Mouse (Mus musculus) erythroid progenitor cell, adult 5-6 weeks (primary cell): Measurements from ENCODE around the gene Fgfrl1. TPM values are rescaled to one million over a fixed set of nuclear protein-coding genes. Genes with fewer than 3 reads are reported as not detected.

Experiments used
- ATAC-seq: replicated peaks from 2 replicates; pipeline ENCODE4 v1.8.0; 2016; ENCODE audit warnings: moderate number of reproducible peaks, mild to moderate bottlenecking, moderate TSS enrichment, inconsistent platforms; ENCODE audit not compliant: poor library complexity, low FRiP score, severe bottlenecking
- total RNA-seq, 2 experiments: library from RNA; stranded (forward) in 1 of 2; stranded (reverse) in 1 of 2; fragments of 150-400 nt in 1 of 2; fragments of 186-747, 209-891 nt in 1 of 2; gene quantifications; 2 replicates each; pipeline versions ENCODE4 v1.2.3 to v1.2.4; 2015 to 2017; ENCODE audit warnings: low replicate concordance in 2 of 2

The Fgfrl1 gene
- total RNA-seq, 2 experiments from 2014 or later = 21.5 to 22.2 TPM

DNA sequence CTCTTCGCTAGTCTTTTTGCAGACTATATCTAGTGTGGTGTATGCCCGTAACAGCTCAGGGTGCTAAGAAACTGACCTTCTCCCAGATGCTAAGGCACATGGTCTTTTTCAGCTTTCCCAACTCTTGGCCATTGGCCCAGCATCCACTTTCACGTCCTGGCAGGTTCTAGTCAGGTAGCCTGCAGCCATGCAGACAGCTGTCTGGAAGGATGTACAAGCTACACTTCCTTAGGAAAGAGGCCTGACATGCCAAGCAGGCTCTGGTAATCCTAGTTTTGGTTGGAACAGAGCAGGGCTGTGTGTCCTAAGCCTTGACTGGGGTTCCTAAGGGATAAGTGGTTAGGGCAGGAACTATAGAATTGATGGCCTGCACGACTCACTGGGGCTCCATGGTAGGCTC lies 29.4 kb upstream of the Fgfrl1 start:
- no peak for ATAC-seq

DNA sequence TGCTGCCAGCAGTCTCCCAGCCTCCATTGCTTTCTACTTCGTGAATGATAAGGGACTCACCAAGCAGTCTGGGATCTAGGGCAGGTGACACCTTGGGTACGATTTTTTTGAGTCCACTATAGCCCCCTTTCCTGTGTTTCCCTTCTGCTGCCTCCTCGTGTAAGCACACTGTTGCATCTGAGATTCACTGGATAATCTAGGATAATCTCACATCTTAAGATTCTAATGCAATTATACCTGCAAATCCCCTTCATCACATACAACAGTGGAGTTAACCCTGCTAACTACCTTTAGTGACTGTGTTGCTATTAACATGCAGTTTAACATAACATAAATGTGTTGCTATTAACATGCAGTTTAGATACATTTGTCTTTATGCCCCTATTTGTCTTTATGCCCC lies 27.1 kb upstream of the Fgfrl1 start:
- no peak for ATAC-seq

GRCm38 (mm10) chr5:108667370-108667769 lies 24.8 kb upstream of the Fgfrl1 start:
- no peak for ATAC-seq

- peak; percentile 5; the same call in 1 of the 2 replicates for ATAC-seq
Observed at GRCm38 (mm10) chr5:108668387-108668932, 23.7 kb upstream of the Fgfrl1 start.

DNA sequence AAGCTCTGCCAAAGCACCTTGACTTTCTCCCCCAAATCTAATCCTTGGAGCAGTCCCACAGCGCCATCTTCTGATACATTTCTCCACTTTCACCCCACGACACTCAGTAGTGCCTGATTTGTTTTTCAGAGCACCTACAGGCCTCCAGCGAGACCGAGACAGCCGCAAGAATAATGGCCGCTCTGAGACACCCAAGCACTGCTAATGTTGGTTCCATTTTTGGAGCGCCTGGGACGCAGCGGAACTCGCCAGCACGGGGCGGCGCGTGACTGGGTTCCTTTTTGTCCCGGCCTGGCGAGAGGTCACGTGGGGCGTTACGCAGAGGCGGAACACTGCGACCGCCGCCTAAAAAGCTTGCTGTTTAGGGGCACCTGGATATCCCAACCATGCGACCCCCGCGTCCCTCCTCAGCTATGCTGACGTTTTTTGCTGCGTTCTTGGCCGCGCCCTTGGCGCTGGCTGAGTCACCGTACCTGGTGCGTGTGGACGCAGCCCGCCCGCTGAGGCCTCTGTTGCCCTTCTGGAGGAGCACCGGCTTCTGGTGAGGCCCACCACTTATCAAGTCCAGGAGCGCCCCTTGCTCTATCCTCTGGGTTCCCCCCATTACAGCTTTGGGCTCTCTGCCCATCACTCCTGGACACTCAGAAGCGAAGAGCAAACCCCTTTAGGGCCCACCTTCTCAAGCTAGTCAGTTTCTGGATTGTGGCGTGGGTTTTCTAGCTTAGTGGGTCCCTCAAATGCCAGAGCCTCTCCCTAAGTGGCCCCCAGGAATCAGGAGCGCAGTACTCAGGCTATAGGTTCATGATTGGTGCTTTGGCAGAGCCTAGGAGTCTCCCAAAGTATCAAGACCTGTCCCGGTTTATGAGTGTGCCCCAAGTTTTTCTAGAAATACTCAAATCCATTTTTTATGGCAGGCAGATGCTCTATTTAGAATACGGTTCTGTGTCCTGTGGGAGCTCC lies 22.9 kb upstream of the Fgfrl1 start, which contains the start of gene Dgkq:
TSS of gene Dgkq (minus strand) at position 696 of the 960 bp plus-strand sequence.
- peak; percentile 87 for ATAC-seq

- ATAC-seq = no peak
Observed at GRCm38 (mm10) chr5:108669986-108670385, 22.2 kb upstream of the Fgfrl1 start.

DNA sequence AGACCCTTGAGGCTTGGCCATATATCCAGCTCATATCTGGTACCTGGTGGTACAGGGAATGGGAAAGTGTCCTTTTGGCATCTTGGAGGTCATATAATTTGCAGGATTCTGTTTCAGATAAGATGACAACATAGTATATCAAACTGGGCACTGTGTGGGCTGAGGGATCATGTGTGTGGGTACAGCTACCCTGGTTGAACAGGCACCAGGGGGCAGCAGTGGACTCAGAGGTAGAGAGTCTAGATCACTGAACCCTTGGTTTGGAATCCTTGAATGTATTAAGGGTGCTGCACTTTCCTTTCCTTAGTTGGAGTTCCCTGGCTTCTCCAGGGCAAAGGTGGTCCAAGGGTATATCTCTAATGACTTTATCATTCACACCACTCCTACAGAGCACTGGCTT lies 21.4 kb upstream of the Fgfrl1 start:
- peak; percentile 50 for ATAC-seq

- no peak for ATAC-seq
Observed at GRCm38 (mm10) chr5:108671757-108672156, 20.4 kb upstream of the Fgfrl1 start.

DNA sequence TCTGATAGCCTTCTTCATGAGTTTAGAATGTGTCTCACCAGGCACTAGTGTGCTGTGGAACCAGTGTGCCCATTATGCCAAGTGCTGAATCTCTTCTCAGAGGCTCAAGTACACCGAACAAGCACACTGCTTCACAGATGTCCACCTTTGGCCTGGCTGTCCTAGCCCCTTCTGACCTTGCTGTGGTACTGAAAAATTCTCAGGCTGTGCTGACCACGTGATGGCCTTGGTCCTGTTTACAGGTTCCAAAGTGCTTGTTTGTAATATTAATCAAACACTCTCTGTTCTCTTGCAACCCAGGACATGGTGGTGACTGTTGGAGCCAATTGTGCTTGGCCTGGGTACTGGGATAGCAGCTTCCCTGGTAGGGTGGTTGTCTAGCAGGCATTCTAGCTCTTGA lies 17.6 kb upstream of the Fgfrl1 start:
- ATAC-seq = no peak

DNA sequence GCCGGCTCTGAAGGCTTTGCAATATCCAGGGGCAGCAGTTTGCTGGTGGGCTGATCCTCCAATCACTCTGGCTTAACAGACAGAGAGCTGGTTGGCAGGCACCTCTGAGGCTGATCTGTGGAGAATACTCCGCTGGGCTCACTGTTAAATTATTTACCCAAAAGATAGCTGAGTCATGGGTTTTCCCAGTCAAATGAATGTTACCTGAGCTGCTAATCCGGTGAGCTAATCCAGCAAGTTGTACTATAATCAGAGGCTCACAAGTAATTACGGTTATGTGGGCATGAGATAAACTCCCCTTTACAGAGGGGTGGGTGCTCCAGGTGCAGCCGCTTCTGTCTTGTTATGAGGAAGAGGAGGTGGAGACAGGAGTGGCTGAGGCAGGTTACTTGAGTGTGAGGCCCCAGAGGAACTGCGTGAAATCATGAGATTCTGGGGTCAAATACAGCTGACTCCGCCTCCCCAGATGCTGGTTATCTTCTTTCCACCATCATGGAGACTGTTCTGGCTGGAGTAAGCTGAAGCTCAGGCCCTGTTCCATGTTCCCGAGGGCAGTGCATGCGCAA lies 16.8 kb upstream of the Fgfrl1 start, which contains the start of gene Slc26a1:
TSS of gene Slc26a1 (minus strand) at position 319 of the 566 bp plus-strand sequence.
- ATAC-seq = peak; percentile 51

GRCm38 (mm10) chr5:108676772-108677498 lies 15.2 kb upstream of the Fgfrl1 start:
- ATAC-seq = peak; percentile 74

- 0 out of 2 replicates have a peak, but pooled peaks have one; percentile 6 for ATAC-seq
Observed at GRCm38 (mm10) chr5:108677605-108678295, 14.4 kb upstream of the Fgfrl1 start.

GRCm38 (mm10) chr5:108678296-108678854 lies 13.8 kb upstream of the Fgfrl1 start:
- no peak for ATAC-seq

DNA sequence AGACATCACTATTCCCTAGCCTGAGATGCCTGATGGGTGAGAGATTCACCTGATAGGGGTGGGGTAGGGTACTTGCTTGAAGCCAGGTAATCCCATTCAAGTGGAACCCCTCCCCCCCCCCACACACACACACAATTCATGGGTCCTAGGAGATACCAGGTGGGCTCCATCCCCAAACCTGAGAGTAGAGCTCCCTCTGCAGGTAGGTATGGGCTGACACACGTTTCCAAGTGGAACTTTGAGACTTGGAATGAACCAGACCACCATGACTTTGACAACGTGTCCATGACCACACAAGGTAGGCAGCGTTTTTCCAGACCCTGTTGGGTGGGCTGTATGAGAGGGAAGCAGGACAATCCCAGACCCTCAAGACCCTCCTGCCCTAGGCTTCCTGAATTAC lies 12.3 kb upstream of the Fgfrl1 start:
- ATAC-seq = no peak

- no peak for ATAC-seq
Observed at GRCm38 (mm10) chr5:108680871-108681270, 11.3 kb upstream of the Fgfrl1 start.

DNA sequence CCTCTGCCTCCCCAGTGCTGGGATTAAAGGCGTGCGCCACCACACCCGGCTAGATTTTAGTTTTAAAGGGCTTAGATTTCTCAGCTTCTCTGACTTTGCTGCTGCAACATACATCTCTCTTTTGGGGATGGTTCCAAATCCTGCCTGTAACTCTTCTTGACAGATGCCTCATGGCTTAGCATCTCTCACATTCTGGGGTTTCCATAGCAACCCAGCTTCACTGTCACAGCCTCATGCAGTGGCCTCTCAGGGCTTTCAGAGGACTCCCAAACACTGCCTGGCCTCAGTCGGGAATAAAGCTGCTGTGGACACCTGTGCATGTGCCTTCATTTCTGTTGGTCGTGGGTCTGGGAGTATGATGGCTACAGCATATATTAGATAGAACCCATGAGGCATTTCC lies 3.1 kb upstream of the Fgfrl1 start:
- no peak for ATAC-seq

DNA sequence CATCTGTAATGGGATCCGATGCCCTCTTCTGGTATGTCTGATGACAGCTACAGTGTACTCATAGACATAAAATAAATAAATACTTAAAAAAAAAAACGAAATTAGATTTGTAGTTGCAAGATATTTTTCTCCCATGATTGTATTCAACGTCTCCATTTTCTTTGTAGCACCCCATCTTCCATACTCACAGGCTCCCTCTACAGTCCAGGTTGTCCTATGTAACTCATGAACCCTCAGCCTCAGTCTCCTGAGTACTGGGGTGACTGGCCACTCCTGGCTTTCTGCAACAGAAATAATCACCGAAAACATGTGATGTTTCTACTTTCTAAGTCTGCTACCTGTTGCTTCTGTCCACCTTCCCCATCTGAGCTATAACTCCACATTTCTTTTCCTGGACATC lies 1.0 kb upstream of the Fgfrl1 start:
- ATAC-seq = no peak

DNA sequence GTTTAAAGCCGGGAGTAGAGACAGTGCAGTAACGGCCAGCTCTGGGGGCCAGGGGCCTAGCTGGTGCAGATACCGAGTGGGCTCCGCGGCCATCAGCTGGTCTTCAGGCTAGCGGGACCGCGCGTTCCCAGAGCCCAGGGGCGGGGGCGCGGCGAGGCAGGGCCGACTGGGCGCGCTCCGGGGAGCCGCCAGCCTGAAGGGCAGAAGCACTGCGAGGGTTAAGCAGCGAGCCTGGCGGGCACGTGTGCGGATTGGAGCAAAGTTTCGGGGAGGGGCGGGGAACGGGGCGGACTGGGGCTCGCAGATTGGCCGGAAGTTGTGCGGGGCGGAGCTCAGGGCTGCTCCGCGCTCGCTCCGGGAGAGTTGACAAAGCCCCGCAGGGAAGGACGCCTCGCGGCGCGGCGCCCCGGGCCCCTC lies 1.7 kb downstream of the Fgfrl1 start:
- ATAC-seq = peak; percentile 89
